Mouse (Mus musculus): ENCODE results near the gene Thsd4.

GRCm38 (mm10) chr9:59991407-59991806, 530.4 kb downstream of the Thsd4 start:
- TF ChIP-seq CHD2 (IDR thresholded peaks at IDR 0.05; ENCODE audit: low read depth, low read length) (no peak), ZC3H11A (IDR thresholded peaks at IDR 0.05; ENCODE audit: borderline replicate concordance, low read depth, low read length) (no peak), ZNF384 (IDR thresholded peaks at IDR 0.05; ENCODE audit: low read depth, low read length) (no peak), HCFC1 (IDR thresholded peaks at IDR 0.05; ENCODE audit: borderline replicate concordance, insufficient read depth, low read length) (no peak)
